Mouse (Mus musculus) small intestine, adult 2 months (tissue): ENCODE data around the gene Csnk1g1.

ENCODE experiments used
- CTCF ChIP-seq: fragments of 200-500 bp; IDR thresholded peaks from 2 replicates; pipeline ENCODE4 v1.5.1; 2012; ENCODE audit warnings: low read depth, mild to moderate bottlenecking, control low read depth, inconsistent platforms, low read length, moderate library complexity, mixed read lengths; ENCODE audit not compliant: insufficient replicate concordance, insufficient read length; ENCODE audit errors: extremely low read depth
- POLR2A ChIP-seq: fragments of 200-500 bp; IDR thresholded peaks from 2 replicates; pipeline ENCODE4 v1.6.1; 2012; ENCODE audit warnings: low read depth, mild to moderate bottlenecking, control low read depth, inconsistent platforms, low read length, moderate library complexity

- no peak for TF ChIP-seq CTCF
- TF ChIP-seq POLR2A = no peak
Measured at GRCm38 (mm10) chr9:65928456-65928855, 19.7 kb downstream of the Csnk1g1 start.
